Mouse (Mus musculus): ENCODE results near the gene Kcnh2.

- TF ChIP-seq POLR2A (IDR thresholded peaks at IDR 0.05; ENCODE audit: control insufficient read depth, low read depth, low read length) (no peak), CTCF (IDR thresholded peaks at IDR 0.05; ENCODE audit: control insufficient read depth, insufficient read depth, insufficient replicate concordance, low read depth, low read length) (no peak)
Measured at GRCm38 (mm10) chr5:24280523-24280922, 70.9 kb downstream of the Kcnh2 start.

Measured in testis, adult 2 months (tissue).